Mouse (Mus musculus): Measurements from ENCODE around the gene Rbm7. TPM values are rescaled to one million over a fixed set of nuclear protein-coding genes. Genes with fewer than 3 reads are reported as not detected.

Gene Rbm7
- total RNA-seq, 2 experiments from 2014 or later = 31.9 to 32.9 TPM

Small RNAs within 50 kb of the gene (microRNA-seq; reads per million reads assigned to microRNA genes)
- not detected for gene Gm23653

Other genes starting within 250 kb of the Rbm7 start
- gene Nxpe2, start 141.8 kb downstream of the Rbm7 start, total RNA-seq (2021) = 1 to 10 TPM; 1.5 to 2.3 TPM
- gene Rexo2, start 14.7 kb downstream of the Rbm7 start, total RNA-seq (2021) = 10 to 100 TPM; 56.4 TPM
- gene Gm5617, start 143 bp upstream of the Rbm7 start, total RNA-seq (2021) = 10 to 100 TPM; 13.8 to 24.5 TPM
- 10 to 100 TPM; 19.3 to 22.9 TPM for gene Nnmt, start 109.9 kb upstream of the Rbm7 start, total RNA-seq (2021)

All from gastrocnemius, postnatal 4 days (tissue).